Mouse (Mus musculus) bone marrow macrophage, adult 2 months (primary cell): ENCODE data around the gene Npc1l1.

ENCODE experiments used
- CTCF ChIP-seq: IDR thresholded peaks from 2 replicates; pipeline ENCODE4 v1.5.1; 2012; ENCODE audit warnings: low read depth, mild to moderate bottlenecking, low read length, moderate library complexity
- POLR2A ChIP-seq: IDR thresholded peaks from 2 replicates; pipeline ENCODE4 v1.6.1; 2012; ENCODE audit warnings: mild to moderate bottlenecking, low read depth, low read length, borderline replicate concordance

DNA sequence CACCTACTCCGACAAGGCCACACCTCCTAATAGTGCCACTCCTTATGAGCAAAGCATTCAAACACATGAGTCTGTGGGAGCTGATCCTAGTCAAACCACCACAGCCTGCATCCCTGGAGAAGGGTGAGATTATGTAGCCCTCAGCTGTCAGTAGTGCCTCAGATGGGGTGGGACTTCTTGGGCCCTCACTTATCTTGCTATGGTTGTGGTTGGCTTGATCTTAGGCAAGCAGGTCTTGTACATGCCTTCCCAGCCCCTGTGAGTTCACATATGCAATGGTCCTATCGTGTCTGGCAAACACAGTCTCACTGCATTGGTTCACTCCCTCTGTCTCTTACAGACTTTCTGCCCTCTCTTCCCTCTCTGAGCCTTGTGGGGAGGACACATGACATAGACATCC, 22.9 kb downstream of the Npc1l1 start:
- TF ChIP-seq CTCF (no peak), POLR2A (no peak)
